Mouse (Mus musculus) macrophage (primary cell): ENCODE results near the gene Spi1. TPM values are rescaled to one million over a fixed set of nuclear protein-coding genes. Genes with fewer than 3 reads are reported as not detected.
A peak's percentile ranks its signal among the peaks of the same experiment; 100 is the strongest.
"Not testable (repeated sequence)": the region's sequence is repeated elsewhere in the genome, so short reads cannot be mapped to it uniquely, and the experiment has no call there.

Experiments used
- H3K27ac ChIP-seq: fragments of 350-480 bp; formaldehyde crosslinking; 2 replicates; pipeline ENCODE4 v1.9.0; 2021
- H3K36me3 ChIP-seq: fragments of 350-480 bp; formaldehyde crosslinking; 2 replicates; pipeline ENCODE4 v1.9.0; 2021; ENCODE audit errors: inconsistent target
- H3K4me3 ChIP-seq: fragments of 350-480 bp; formaldehyde crosslinking; 2 replicates; pipeline ENCODE4 v1.9.0; 2021; ENCODE audit errors: inconsistent target
- H3K79me2 ChIP-seq: fragments of 350-480 bp; formaldehyde crosslinking; 2 replicates; pipeline ENCODE4 v1.9.0; 2021; ENCODE audit errors: inconsistent target
- WGBS: methylation state at CpG from one replicate; pipeline ENCODE4 v1.1.7; 2026; ENCODE audit warnings: inconsistent platforms; ENCODE audit not compliant: missing documents; 5-methylcytosine and 5-hydroxymethylcytosine counted together
- polyA plus RNA-seq: library from polyadenylated mRNA; stranded (reverse); fragments of 250-400 nt; gene quantifications from 3 replicates; pipeline ENCODE4 v1.2.4, GENCODE M21; 2018; ENCODE audit warnings: inconsistent platforms
- total RNA-seq, 78 experiments: library from RNA; depleted of rRNA; stranded (reverse); fragments of 250-400 nt; gene quantifications; 1 replicate in 9 of 78; 2 replicates in 24 of 78; 3 replicates in 43 of 78; 4 replicates in 2 of 78; pipeline ENCODE4 v1.2.4; 2018; ENCODE audit warnings: inconsistent platforms in 56 of 78

The Spi1 gene
- total RNA-seq (2018; cell fraction: chromatin; rRNA removed): 100 to 1,000 TPM in 21 of 26 experiments, 10 to 100 TPM in 5; 72.3 to 238 (median 156) TPM
- total RNA-seq (2018; cell fraction: cytosol; rRNA removed): 100 to 1,000 TPM; 241 to 433 (median 325) TPM
- 100 to 1,000 TPM; 111 to 275 (median 166) TPM for total RNA-seq (2018; cell fraction: nucleus; rRNA removed)
- 298 to 440 TPM (median 373 TPM) in 3 replicates for polyA plus RNA-seq

DNA sequence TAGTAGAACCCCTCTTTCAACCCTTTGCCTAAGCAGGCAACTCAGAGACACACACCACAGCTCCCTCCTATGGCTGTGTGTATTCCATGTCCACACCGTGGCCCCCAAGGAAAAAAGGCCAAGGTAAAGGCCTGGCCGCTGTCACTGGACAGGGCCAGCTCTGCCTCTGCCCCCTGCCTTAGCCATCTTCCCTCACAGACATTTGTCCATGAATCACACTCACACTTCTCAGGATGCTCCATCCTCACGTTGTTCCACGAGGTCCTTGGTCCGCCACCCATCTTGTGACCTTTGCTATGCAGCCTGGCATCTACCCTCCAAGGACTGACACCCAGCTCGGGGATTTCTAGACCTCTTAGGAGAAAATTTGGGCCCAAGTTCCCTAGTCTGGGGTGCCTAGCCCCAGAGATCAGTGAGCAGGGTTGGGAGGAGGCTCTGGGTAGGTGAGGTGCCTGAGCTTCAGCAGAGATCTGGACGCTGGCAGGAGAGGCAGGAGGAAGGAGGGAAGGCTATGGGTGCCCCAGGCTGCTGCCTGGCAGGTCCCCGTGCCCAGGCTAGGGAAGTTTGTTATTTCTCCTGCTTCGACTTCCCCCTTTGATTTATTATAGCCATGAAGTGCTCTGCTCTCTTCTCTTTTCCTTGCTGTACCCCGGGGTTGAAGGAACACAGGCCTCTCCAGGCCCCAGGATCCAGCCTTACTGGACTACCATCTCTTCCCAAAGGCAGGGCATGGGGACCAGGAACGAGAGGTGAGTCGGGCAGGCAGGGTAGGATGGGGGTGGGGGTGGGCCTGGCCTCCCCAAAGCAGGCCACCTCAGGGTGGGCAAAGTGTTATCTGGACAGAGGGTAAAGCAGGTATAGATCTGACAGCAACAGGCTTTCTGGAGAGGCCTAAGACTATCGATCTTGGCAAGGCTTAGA lies at the start of gene Spi1:
Gene Spi1 (plus strand): TSS at position 616 of the 921 bp plus-strand sequence.
- Histone ChIP-seq H3K36me3 (0 out of 2 replicates have a peak, but pooled peaks cover 3% of the 10 kb centered on the region), H3K4me3 (peak within 1 kb of the TSS; percentile 32), H3K79me2 (peaks cover 70% of the 10 kb centered on the region), H3K27ac (peak within 1 kb of the TSS; percentile 100)
- 18% methylated on average over 13 of the region's 13 CpGs for WGBS

- WGBS: 26% methylated on average over 3 of the region's 3 CpGs
- Histone ChIP-seq H3K4me3 (no peak overlapping the region), H3K36me3 (no peaks in the 10 kb centered on the region)
These were observed 49.2 kb upstream of the Spi1 start for GRCm38 (mm10) chr2:91033000-91033399.

GRCm38 (mm10) chr2:91035385-91035784 lies 46.8 kb upstream of the Spi1 start, which contains the start of gene Rapsn:
Gene Rapsn (plus strand): TSS chr2:91035620.
- Histone ChIP-seq H3K4me3 (no peak within 1 kb of the TSS), H3K79me2 (no peaks in the 10 kb centered on the region), H3K27ac (no peak within 1 kb of the TSS), H3K36me3 (no peaks in the 10 kb centered on the region)
- 92% methylated on average over 9 of the region's 9 CpGs for WGBS

More at GRCm38 (mm10) chr2:91033000-91033399, 49.2 kb upstream of the Spi1 start:
- no peaks in the 10 kb centered on the region for H3K79me2 ChIP-seq
- H3K27ac ChIP-seq: no peak overlapping the region

DNA sequence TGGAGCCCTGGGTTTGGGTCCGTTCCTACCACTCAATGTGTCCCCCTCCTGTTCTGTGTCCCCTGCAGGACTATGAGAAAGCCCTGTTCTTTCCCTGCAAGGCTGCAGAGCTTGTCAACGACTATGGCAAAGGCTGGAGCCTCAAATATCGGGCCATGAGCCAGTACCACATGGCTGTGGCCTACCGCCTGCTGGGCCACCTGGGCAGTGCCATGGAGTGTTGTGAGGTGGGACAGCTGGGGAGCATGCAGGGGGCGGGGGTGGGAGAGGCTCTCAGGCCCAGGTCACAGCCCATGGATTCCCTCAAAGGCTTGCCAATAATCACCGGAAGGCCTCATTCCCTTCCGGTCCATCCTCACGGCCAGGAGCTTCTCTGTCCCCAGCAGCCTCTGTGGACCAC lies 40.4 kb upstream of the Spi1 start:
- no peaks in the 10 kb centered on the region for H3K36me3 ChIP-seq
- no peak overlapping the region for H3K4me3 ChIP-seq
- no peaks in the 10 kb centered on the region for H3K79me2 ChIP-seq
- 91% methylated on average over 8 of the region's 8 CpGs for WGBS
- H3K27ac ChIP-seq: no peak overlapping the region

GRCm38 (mm10) chr2:91042651-91043398 lies 39.4 kb upstream of the Spi1 start:
- peak overlapping the region; percentile 48 for H3K27ac ChIP-seq
- no peaks in the 10 kb centered on the region for H3K36me3 ChIP-seq
- H3K4me3 ChIP-seq: peak overlapping the region; percentile 32
- WGBS: 36% methylated on average over 21 of the region's 21 CpGs
- H3K79me2 ChIP-seq: no peaks in the 10 kb centered on the region

DNA sequence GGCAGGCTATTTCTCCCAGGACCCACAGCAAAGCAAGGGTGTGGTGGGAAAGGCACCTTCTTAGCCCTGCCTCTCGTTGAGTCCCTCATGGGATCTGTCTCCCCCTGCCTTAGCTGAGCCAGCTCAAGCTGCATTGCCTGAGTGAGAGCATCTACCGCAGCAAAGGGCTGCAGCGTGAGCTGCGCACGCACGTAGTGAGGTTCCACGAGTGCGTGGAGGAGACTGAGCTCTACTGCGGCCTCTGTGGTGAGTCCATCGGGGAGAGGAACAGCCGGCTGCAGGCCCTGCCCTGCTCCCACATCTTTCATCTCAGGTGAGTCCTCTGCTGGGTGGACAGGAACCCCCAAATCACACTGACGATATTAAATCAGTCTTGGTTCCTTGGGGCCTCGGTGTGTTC lies 37.5 kb upstream of the Spi1 start:
- no peaks in the 10 kb centered on the region for H3K79me2 ChIP-seq
- no peaks in the 10 kb centered on the region for H3K36me3 ChIP-seq
- H3K4me3 ChIP-seq: no peak overlapping the region
- WGBS: 89% methylated on average over 13 of the region's 13 CpGs
- H3K27ac ChIP-seq: no peak overlapping the region

DNA sequence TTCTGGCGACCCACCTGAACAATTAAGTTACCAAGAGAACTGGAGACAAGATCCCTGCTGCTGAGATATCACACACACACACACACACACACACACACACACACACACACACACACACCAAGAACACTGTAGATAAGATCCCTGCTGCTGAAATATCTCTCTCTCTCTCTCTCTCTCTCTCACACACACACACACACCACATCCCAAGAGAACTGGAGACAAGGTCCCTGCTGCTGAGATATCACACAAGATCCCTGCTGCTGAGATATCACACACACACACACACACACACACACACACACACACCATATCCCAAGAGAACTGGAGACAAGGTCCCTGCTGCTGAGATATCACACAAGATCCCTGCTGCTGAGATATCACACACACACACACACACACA lies 36.4 kb upstream of the Spi1 start:
- not testable (repeated sequence) for H3K36me3 ChIP-seq, H3K79me2 ChIP-seq, H3K27ac ChIP-seq, H3K4me3 ChIP-seq
- WGBS: 100% methylated on average over 1 of the region's 1 CpGs

GRCm38 (mm10) chr2:91047359-91047758 lies 34.8 kb upstream of the Spi1 start:
- Histone ChIP-seq H3K4me3 (no peak overlapping the region), H3K27ac (no peak overlapping the region), H3K79me2 (no peaks in the 10 kb centered on the region), H3K36me3 (no peaks in the 10 kb centered on the region)
- WGBS: 83% methylated on average over 9 of the region's 9 CpGs

DNA sequence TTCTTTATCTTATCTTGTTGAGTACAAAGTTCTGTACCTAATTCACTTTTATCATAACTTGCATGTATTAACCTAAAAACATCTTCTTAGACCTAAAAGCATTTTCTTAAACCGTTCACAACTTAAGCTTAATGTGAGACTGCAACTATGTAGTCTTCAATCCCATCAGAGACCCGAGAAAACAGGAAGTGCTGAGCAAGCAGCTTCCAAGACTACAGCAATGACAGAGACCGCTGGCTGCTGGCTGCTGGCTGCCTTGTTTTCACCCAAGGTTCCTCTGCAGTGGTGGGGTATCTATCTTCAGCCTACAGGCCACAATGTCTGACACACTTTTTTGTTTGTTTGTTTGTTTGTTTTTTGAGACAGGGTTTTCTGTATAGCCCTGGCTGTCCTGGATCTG lies 30.3 kb upstream of the Spi1 start:
- Histone ChIP-seq H3K27ac (peak overlapping the region; percentile 42), H3K36me3 (peaks cover 17% of the 10 kb centered on the region), H3K4me3 (no peak overlapping the region), H3K79me2 (peaks cover 21% of the 10 kb centered on the region)
- 29% methylated on average over 3 of the region's 3 CpGs for WGBS

GRCm38 (mm10) chr2:91052752-91053151 lies 29.4 kb upstream of the Spi1 start:
- Histone ChIP-seq H3K4me3 (no peak overlapping the region), H3K79me2 (peaks cover 21% of the 10 kb centered on the region), H3K36me3 (peaks cover 25% of the 10 kb centered on the region), H3K27ac (peak overlapping the region; percentile 42; the same call in 1 of the 2 replicates)
- 38% methylated on average over 2 of the region's 2 CpGs for whole genome bisulfite sequencing

DNA sequence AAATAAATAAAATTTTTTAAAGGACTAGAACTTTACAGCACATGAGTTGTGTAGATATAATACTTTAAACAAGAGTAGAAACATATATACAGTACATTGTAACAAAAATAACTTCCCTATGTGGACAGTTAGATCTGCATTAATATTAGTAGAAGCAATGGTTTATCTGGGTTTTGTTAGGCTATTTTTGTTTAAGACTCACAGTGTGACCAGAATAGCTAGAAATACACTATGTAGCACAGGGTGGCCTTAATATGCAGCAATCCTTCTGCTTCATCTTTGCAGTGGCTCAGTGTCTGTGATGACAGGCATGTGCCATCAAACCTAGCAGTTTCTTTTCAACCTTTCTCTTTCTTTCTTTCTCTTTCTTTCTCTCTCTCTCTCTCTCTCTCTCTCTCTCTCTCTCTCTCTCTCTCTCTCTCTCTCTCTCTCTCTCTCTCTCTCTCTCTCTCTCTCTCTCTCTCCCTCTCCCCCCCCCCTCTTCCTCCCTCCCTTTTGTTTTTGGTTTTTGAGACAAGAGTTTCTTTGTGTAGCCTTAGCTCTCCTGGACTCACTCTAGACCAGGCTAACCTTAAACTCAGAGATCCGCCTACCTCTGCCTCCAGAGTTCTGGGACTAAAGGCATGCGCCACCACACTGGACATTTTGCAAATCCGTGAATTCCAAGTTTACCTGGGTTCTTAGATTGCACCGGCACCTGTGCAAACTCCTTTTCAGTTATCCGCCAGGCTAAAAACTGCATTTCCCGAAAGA lies 28.8 kb upstream of the Spi1 start:
- WGBS: 0% methylated on average over 5 of the region's 6 CpGs
- Histone ChIP-seq H3K36me3 (peaks cover 31% of the 10 kb centered on the region), H3K79me2 (peaks cover 21% of the 10 kb centered on the region), H3K4me3 (peak overlapping the region; percentile 100), H3K27ac (peak overlapping the region; percentile 94; the same call in 1 of the 2 replicates)

- peaks cover 37% of the 10 kb centered on the region for H3K36me3 ChIP-seq
- WGBS: under 1% methylated on average over 38 of the region's 40 CpGs
- peak within 1 kb of the TSS; percentile 94 for H3K27ac ChIP-seq
- peaks cover 21% of the 10 kb centered on the region for H3K79me2 ChIP-seq
- H3K4me3 ChIP-seq: peak within 1 kb of the TSS; percentile 100
These were observed 28.2 kb upstream of the Spi1 start, which contains the start of gene Psmc3 for GRCm38 (mm10) chr2:91053934-91054382. Gene Psmc3 (plus strand): TSS chr2:91054009.

DNA sequence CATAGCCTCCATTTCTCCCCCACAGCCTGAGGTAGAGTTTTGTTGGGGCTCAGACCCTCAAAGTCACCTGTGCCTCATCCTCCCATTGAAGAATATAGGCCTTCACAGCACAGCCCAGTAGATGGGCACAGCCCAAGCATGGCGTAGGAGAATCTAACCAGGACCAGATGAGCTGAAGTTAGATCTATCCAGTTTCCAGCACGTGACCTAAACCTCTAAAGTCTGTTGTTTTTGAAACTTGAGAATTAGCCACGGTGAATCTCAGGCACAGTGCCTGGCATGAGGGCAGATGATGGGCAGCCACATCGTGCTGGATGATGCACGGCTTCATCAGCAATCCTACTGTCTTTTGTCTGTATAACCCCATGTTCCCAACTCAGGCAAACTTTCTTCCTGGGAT lies 23.8 kb upstream of the Spi1 start:
- H3K4me3 ChIP-seq: no peak overlapping the region
- peaks cover 75% of the 10 kb centered on the region for H3K36me3 ChIP-seq
- 96% methylated on average over 5 of the region's 5 CpGs for WGBS
- H3K27ac ChIP-seq: no peak overlapping the region
- peaks cover 21% of the 10 kb centered on the region for H3K79me2 ChIP-seq

DNA sequence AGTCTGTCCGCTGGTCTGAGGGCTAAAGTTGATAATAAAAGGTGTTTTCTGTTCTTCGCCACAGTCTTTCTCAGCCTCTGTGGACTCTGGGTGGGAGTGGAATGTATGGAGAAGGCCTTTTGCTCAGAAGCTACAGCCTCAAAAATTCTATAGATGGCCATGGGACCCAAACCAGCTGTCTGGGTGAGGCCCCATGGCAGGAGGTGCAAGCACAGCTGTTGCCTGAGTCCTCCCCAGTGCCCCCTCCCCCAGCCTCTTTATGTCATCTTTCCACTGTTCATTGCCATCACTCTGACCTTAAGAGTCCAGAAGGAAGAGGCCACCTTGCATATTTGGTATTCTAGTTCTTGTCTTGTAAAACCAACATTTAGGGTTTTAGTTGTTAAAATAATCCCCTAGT lies 22.8 kb upstream of the Spi1 start:
- WGBS: 97% methylated on average over 2 of the region's 2 CpGs
- Histone ChIP-seq H3K4me3 (no peak overlapping the region), H3K36me3 (peaks cover 84% of the 10 kb centered on the region), H3K27ac (no peak overlapping the region), H3K79me2 (peaks cover 17% of the 10 kb centered on the region)
